Mouse (Mus musculus) frontal cortex, postnatal 10 days (tissue): ENCODE results near the gene AY074887.
"Not testable (repeated sequence)": the region's sequence is repeated elsewhere in the genome, so short reads cannot be mapped to it uniquely, and the experiment has no call there.

Experiments used
- DNase-seq, 2 experiments: peaks; one replicate each; pipeline ENCODE4 v3.0.0; 2022; ENCODE audit warnings: low spot score in 2 of 2, mixed read lengths in 1 of 2

Gene AY074887

GRCm38 (mm10) chr9:54950575-54951321 lies at the start of gene AY074887, which contains the start of gene Psma4:
TSS of gene AY074887 (minus strand) at chr9:54950998.
TSS of gene Psma4 (plus strand) at chr9:54950790.
- peak; percentile 75 to 87 for DNase-seq

- no peak for DNase-seq
Measured at GRCm38 (mm10) chr9:54995645-54996044, 44.8 kb upstream of the AY074887 start.

- DNase-seq: no peak
Measured at GRCm38 (mm10) chr9:54994381-54994780, 43.6 kb upstream of the AY074887 start.

GRCm38 (mm10) chr9:54990362-54990761 lies 39.6 kb upstream of the AY074887 start:
- no peak for DNase-seq

GRCm38 (mm10) chr9:54982401-54982800 lies 31.6 kb upstream of the AY074887 start:
- DNase-seq: no peak

GRCm38 (mm10) chr9:54981291-54982191 lies 30.7 kb upstream of the AY074887 start:
- peak in 1 of 2 experiments; percentile 11 for DNase-seq

GRCm38 (mm10) chr9:54980674-54981073 lies 29.9 kb upstream of the AY074887 start, which contains the start of gene Chrna5:
TSS of gene Chrna5 (plus strand) at chr9:54980880.
- DNase-seq: no peak

GRCm38 (mm10) chr9:54969972-54970637 lies 19.3 kb upstream of the AY074887 start:
- no peak for DNase-seq

GRCm38 (mm10) chr9:54963669-54964068 lies 12.9 kb upstream of the AY074887 start:
- DNase-seq: no peak

- no peak for DNase-seq
Measured at GRCm38 (mm10) chr9:54961059-54961458, 10.3 kb upstream of the AY074887 start.

GRCm38 (mm10) chr9:54950162-54950561 lies 636 bp downstream of the AY074887 start:
- DNase-seq: not testable (repeated sequence)

GRCm38 (mm10) chr9:54949465-54949864 lies 1.3 kb downstream of the AY074887 start:
- no peak for DNase-seq

- no peak for DNase-seq
Measured at GRCm38 (mm10) chr9:54946256-54946655, 4.5 kb downstream of the AY074887 start.

- no peak for DNase-seq
Measured at GRCm38 (mm10) chr9:54944467-54944866, 6.3 kb downstream of the AY074887 start.

- no peak for DNase-seq
Measured at GRCm38 (mm10) chr9:54942071-54942470, 8.7 kb downstream of the AY074887 start.

- no peak for DNase-seq
Measured at GRCm38 (mm10) chr9:54932379-54932778, 18.4 kb downstream of the AY074887 start.

GRCm38 (mm10) chr9:54931765-54932164 lies 19.0 kb downstream of the AY074887 start:
- DNase-seq: no peak

GRCm38 (mm10) chr9:54930741-54931140 lies 20.1 kb downstream of the AY074887 start:
- no peak for DNase-seq

- no peak for DNase-seq
Measured at GRCm38 (mm10) chr9:54919946-54920345, 30.9 kb downstream of the AY074887 start.

GRCm38 (mm10) chr9:54918781-54919180 lies 32.0 kb downstream of the AY074887 start:
- DNase-seq: no peak

GRCm38 (mm10) chr9:54918191-54918590 lies 32.6 kb downstream of the AY074887 start:
- no peak for DNase-seq
